Mouse (Mus musculus): Measurements from ENCODE around the gene Klkb1.

The Klkb1 gene

GRCm38 (mm10) chr8:45269056-45269455 is 25.6 kb downstream of the Klkb1 start:
- no peak for DNase-seq (ENCODE audit: inconsistent age in 2 of 2, low spot score in 1 of 2)

GRCm38 (mm10) chr8:45268485-45268884 is 26.2 kb downstream of the Klkb1 start:
- no peak for DNase-seq (ENCODE audit: inconsistent age in 2 of 2, low spot score in 1 of 2)

- DNase-seq (ENCODE audit: inconsistent age in 2 of 2, low spot score in 1 of 2) = peak in 1 of 2 experiments; percentile 49
Observed at GRCm38 (mm10) chr8:45267611-45268391, 26.9 kb downstream of the Klkb1 start.

GRCm38 (mm10) chr8:45266993-45267392 is 27.7 kb downstream of the Klkb1 start:
- no peak for DNase-seq (ENCODE audit: inconsistent age in 2 of 2, low spot score in 1 of 2)

- DNase-seq (ENCODE audit: inconsistent age in 2 of 2, low spot score in 1 of 2) = no peak
Observed at GRCm38 (mm10) chr8:45264918-45265317, 29.7 kb downstream of the Klkb1 start.

GRCm38 (mm10) chr8:45262851-45263250 is 31.8 kb downstream of the Klkb1 start:
- no peak for DNase-seq (ENCODE audit: inconsistent age in 2 of 2, low spot score in 1 of 2)

- no peak for DNase-seq (ENCODE audit: inconsistent age in 2 of 2, low spot score in 1 of 2)
Observed at GRCm38 (mm10) chr8:45261920-45262319, 32.7 kb downstream of the Klkb1 start, which contains the start of gene F11. Gene F11 (minus strand): TSS chr8:45262031.

- no peak for DNase-seq (ENCODE audit: inconsistent age in 2 of 2, low spot score in 1 of 2)
Observed at GRCm38 (mm10) chr8:45258421-45258820, 36.2 kb downstream of the Klkb1 start.

GRCm38 (mm10) chr8:45255040-45255439 is 39.6 kb downstream of the Klkb1 start:
- no peak for DNase-seq (ENCODE audit: inconsistent age in 2 of 2, low spot score in 1 of 2)

GRCm38 (mm10) chr8:45254194-45254842 is 40.3 kb downstream of the Klkb1 start:
- DNase-seq (ENCODE audit: inconsistent age in 2 of 2, low spot score in 1 of 2) = no peak

- no peak for DNase-seq (ENCODE audit: inconsistent age in 2 of 2, low spot score in 1 of 2)
Observed at GRCm38 (mm10) chr8:45253586-45253985, 41.1 kb downstream of the Klkb1 start.

GRCm38 (mm10) chr8:45253111-45253510 is 41.5 kb downstream of the Klkb1 start:
- no peak for DNase-seq (ENCODE audit: inconsistent age in 2 of 2, low spot score in 1 of 2)

GRCm38 (mm10) chr8:45246307-45246706 is 48.4 kb downstream of the Klkb1 start:
- no peak for DNase-seq (ENCODE audit: inconsistent age in 2 of 2, low spot score in 1 of 2)

- DNase-seq (ENCODE audit: inconsistent age in 2 of 2, low spot score in 1 of 2) = no peak
Observed at GRCm38 (mm10) chr8:45239363-45239762, 55.3 kb downstream of the Klkb1 start.

GRCm38 (mm10) chr8:45238282-45238681 is 56.4 kb downstream of the Klkb1 start:
- DNase-seq (ENCODE audit: inconsistent age in 2 of 2, low spot score in 1 of 2) = peak in 1 of 2 experiments; percentile 71

GRCm38 (mm10) chr8:45236164-45236912 is 58.3 kb downstream of the Klkb1 start:
- peak; percentile 23 to 83 for DNase-seq (ENCODE audit: inconsistent age in 2 of 2, low spot score in 1 of 2)

- DNase-seq (ENCODE audit: inconsistent age in 2 of 2, low spot score in 1 of 2) = no peak
Observed at GRCm38 (mm10) chr8:45235228-45235627, 59.4 kb downstream of the Klkb1 start.

GRCm38 (mm10) chr8:45233256-45233655 is 61.4 kb downstream of the Klkb1 start:
- no peak for DNase-seq (ENCODE audit: inconsistent age in 2 of 2, low spot score in 1 of 2)
